Mouse (Mus musculus): ENCODE measurements around the gene Iqcn.

The Iqcn gene

DNA sequence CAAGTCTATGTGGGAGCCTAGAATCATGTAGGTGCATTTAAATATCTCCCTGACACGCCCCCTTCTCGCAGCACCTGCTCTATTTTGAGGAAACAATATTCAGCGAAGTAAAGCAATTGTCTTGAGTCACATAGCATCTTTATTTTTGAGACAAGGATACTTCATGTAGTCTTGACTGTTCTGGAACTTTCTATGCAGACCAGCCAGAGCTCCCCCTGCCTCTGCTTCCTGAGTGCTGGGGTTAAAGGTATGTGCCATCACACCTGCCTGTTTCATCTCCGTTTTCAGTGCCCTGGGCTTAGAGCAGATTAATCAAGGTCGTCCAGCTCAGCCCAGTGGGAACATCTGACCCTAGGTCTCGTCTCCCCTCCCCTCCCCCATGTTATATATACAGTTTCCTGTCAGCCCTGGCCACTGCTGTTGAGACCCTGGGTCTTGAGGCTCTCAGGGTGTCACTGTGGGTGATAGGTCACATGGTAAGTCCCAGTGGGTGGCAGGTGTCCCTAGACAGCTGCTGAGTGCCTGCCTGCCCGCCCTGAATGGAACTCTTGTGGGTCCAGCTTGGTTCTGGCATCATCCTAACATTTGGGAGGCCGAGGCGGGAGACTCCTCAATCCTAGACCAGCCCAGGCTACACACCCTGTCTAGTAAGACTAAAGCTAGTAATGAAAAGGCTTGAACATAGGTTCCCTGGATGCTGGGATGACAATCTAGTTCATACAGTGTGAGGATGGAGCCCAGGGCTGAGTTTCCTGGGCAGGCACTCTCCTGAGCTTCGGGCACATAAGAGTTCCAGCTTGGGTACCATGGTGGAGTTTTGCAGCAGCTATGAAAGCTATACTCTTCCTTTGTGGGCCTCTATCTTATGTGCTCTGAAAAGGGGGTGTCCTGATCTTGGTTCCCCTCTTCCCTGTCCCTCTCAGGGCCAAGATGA is 1.9 kb upstream of the Iqcn start:
- DNase-seq, result no peak

DNA sequence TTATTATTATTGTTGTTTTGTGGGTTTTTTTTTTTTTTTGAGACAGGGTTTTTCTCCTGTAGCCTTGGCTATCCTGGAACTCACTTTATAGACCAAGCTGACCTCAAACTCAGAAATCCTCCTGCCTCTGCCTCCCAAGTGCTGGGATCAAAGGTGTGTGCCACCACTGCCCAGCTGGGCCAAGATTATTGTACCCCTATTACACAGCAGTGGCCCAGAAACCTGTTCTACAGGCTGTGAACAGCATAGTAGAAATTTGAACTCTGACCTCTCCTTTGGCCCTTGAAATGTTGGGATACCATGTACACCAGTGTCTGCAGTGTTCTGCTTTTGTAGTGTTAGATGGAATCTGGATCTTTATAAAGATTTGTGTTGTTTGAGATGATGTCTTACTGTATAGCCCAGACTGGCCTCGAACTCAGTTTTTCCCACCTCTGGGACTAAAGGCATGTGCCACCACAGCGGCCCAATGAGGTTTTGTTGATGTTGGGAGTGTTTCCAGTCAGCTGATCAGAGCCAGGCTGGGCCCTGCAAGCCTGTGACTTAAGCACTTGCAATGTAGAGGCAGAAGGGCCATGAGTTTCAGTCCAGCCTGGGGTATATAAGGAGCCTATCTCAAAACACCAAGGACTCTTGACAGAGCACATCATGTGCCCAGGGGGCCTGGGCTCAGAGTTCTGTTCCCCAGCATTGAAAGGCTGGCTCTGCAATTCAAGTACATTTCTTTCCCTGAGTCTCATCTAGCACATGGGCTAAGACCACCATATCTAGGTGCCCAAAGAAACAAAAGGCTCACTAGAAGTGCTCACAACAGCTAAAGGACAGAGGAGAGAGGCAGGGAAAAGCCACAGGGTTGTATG is 1.0 kb upstream of the Iqcn start:
- DNase-seq, result no peak

GRCm38 (mm10) chr8:70702842-70703182 is 445 bp upstream of the Iqcn start:
- no peak for DNase-seq

DNA sequence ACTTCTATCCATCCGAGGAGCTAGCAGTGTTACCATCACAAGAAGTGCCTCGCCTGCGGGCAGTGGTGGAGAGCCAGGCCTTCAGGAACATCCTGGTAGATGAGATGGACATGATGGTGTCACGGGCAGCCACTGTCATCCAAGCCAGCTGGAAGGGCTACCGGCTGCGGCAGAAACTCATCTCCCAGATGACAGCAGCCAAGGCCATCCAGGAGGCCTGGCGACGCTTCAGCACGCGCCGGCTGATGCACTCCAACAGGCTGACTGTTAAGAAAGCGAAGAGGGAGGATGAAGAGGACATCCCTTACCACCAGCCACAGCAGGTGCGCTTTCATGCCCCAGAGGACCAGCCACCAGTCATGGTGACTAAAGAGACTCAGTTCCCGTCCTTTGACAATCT is 5.0 kb downstream of the Iqcn start:
- no peak for DNase-seq

- DNase-seq, result no peak
Observed at GRCm38 (mm10) chr8:70709794-70710193, 6.5 kb downstream of the Iqcn start.

- no peak for DNase-seq
Observed at GRCm38 (mm10) chr8:70710296-70710695, 7.0 kb downstream of the Iqcn start.

DNA sequence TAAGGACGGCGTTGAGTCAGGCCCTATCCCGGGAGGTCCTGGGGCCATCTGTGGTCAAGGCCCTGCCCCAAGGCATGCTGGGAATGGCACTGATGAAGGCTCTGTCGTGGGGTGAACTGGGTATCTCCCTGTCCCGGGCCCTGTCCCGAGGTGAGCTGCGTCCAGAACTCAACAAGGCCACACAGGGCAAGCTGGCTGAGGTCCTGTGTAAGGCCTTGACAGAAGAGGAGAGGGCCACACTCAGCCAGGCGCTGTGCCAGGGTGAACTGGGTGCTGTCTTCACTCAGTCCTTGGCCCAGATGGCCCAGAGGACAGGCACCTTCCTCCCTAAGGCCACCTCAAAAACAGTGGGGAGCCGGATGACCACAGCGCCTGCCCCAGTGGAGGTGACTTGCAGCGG is 7.8 kb downstream of the Iqcn start:
- DNase-seq, result no peak

DNA sequence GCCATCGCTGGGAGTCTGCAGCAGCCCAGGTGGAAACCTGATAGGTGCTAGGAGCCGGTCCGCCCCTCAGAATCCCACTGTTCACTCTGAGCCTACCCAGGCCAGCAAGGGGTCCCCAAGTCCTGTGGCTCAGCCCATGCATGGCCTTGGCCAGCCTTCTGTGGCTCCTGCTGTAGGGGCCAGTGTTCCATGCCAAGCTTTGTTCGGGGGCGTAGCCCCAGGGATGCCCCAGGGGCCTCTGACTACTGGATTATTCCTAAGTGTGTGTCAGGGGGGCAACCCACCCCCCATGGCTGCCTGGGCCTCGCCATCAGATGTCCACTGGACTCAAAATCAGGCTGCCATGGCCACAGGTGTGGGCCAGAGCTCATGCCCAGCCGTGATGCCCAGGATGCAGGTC is 10.7 kb downstream of the Iqcn start:
- no peak for DNase-seq

DNA sequence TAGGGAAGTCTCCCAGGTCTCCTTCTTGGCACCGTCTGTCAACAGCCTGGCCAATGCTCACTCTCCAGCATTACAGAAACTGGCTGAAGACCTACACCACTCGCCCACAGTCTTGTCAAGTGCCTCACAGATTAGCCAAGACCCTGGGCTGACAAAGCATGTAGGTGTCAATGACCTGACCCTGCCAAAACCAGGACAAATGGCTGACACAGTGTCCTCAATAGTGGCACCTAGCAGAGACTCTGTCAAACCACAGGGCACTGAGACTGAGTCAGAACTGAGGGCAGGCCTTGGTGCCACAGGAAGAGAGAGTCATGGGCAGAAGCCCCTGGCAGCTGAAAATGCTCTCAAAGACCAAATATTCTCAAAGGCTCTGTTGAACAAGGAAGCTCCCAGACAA is 11.8 kb downstream of the Iqcn start:
- DNase-seq, result no peak

DNA sequence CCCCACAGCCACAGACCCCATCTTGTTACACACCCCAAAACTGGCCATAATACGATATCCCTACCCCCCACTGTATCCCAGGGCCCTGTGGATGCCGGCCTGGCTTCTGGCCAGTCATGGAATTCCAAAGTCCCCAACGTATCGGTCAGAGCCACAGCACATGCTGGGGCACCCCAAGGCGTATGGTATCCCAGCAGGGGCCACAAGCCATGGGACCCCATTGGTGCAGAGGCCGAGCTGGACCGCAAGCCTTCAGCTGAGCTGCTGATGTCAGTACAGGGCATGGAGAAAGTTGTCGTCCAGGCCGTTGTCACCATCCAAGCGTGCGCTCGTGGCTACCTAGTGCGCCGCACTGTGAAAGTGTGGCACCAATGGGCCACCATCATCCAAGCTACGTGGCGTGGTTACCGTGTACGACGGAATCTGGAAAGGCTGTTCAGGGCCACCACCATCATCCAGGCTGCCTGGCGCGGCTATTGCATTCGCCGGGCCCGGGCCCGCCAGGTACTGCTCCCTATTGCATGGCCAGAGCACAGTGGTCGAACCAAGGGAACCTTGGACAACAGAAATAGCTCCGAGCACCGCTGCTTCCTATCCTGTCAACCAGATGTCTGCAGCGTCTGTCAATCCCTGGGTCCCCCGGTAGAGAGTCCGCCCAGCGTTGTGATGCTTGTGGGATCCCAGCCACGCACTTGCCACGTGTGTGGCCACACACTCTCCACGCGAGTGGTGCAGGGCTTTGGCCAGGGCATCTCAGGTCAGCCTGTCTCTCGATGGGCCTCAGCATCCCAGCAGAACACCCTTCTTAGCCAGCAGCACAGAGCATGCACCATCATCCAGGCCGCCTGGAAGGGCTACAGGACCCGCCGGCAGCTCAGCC is 13.5 kb downstream of the Iqcn start:
- DNase-seq, result no peak

DNA sequence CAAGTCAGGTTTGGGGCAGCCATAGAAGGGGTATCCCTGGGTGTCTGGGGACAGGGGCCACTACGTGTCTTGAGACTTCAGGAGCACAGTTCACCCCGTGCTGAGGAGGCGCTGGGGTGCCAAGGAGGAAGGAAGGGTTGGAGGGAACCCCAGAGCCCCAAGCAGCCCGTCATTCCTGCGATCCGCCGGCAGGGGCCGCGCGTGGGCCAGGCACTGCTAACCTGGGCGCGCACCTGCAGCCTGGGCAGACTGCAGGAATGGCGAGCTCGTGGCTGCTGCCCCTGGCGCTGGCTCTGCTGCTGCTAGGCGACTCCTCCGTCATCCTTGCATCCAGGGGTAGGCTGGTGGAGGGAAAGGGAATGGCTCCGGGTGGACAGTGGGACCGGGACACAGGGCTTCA is 15.0 kb downstream of the Iqcn start, which contains the start of gene Gm3336:
Gene Gm3336 (plus strand): TSS at position 247 of the 400 bp plus-strand sequence.
- DNase-seq, result peak; percentile 63 to 74

DNA sequence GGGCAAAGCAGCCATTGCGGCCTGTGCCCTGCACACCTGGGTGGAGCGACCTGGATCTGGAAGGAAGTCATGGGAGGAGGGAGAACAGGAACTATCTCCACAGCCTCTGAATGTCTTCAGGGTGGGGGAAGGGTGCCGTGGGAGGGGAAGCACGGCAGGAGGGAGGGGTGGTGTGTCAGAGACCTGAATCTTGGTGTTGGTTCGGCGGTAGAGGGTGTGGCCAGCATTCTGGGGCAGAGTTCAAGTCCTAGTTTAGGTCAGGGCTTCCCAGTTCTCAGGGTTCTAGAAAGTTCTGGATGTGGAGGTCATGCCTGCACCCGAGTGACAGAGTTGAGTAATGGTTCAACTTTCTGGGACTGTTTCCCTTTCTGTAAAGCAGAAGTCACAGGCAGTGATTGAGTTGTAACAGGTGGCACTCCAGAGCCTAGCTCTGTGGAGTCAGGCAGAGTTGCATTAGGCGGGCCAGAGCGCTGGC is 16.6 kb downstream of the Iqcn start:
- no peak for DNase-seq

DNA sequence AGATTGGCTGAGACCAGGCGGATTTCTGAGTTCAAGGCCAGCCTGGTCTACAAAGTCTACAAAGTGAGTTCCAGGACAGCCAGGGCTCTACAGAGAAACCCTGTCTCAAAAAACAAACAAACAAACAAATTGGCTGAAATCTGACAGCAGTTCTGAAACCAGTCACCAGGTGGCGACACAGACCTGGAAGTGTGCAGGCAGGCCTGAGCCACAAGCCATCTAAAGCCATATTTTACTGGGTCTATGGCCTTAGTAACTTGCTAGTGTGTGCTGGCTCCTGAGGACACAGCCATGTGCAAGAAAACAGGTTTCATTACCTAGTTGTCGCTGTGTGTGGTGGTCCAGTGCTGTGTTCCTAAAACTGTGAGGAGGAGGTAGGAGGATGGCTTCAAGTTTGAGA is 17.5 kb downstream of the Iqcn start:
- peak; percentile 72 to 91 for DNase-seq

DNA sequence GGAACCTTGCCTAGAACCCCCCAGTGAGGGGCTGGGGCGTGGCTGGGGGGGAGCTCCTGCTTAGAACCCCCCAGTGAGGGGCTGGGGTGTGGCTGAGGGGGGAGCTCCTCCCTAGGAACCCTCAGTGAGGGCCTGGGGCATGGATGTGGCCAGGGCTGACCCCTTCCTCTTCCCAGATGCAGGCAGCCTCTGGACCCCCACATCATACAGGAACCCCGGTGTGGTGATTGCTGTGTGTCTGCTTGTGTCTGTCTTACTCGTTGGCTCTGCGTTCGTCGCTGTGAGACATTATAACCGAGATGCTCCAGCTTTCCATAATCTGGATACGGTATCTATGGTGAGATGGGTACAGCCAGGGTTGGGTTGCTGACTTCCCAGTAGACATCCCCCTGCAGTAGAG is 18.3 kb downstream of the Iqcn start:
- DNase-seq, result no peak

GRCm38 (mm10) chr8:70723486-70724210 is 20.4 kb downstream of the Iqcn start, which contains the start of gene Pde4c:
TSS of gene Pde4c (plus strand) at chr8:70723720.
- peak; percentile 95 to 97 for DNase-seq

DNA sequence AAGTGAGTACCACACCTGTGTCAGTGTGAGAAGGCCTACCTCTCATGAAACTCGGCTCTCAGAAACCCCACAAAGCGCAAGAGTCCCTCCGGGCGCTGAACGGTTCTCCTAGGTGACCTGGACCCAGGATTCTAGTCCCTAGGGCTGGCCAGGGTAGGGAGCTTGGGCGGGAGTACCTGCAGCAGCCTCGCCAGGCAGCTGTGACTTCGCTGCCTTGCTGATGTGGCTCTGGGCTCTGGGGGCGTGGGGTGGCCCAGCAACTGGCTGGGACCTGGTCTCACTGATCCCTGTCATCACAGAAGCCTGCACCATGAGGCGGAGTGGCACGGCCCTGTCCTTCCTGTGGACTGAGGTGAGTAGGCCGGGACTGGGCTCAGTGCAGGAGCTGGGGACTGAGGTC is 21.0 kb downstream of the Iqcn start:
- no peak for DNase-seq

- DNase-seq, result peak in 1 of 2 experiments; percentile 72
Observed at GRCm38 (mm10) chr8:70725792-70726447, 22.7 kb downstream of the Iqcn start.

DNA sequence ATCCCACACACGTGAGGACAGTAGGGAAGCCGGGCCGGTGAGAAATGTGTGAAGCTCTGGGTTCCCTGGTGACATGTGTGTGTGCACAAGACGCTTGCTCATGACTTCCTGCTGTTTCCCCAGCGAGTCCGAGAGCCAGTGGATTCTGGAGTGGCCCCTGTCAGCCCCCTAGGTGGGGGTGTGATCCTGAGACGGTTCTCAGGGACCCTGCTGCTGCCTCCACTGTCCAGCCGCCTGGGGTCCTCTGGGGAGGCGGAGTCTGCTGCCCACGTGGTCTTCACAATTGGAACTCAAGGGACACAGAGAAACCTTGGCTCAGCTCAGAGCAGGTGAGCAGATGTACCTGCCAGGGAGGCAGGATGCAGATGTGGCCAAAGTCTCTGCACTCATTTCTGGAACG is 23.5 kb downstream of the Iqcn start:
- DNase-seq, result no peak

GRCm38 (mm10) chr8:70729808-70730475 is 26.7 kb downstream of the Iqcn start:
- DNase-seq, result no peak

- no peak for DNase-seq
Observed at GRCm38 (mm10) chr8:70730956-70731355, 27.7 kb downstream of the Iqcn start.

DNA sequence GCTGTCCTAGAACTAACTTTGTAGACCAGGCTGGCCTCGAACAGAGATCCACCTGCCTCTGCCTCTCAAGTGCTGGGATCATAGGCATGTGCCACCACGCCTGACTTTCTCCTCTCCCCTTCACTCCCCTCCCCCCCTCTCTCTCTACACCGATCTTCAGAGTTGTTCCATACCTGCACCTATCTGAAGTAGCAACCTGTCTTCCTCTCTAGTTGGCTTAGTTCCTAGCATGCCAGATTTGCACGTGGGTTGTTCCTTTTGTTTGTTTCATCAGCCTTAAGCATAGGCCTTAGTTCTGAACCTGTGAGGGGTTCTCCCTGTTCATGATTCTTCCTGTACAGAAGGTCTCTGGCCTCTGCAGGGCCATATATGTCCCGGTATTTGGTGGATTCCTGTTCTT is 34.4 kb downstream of the Iqcn start:
- no peak for DNase-seq
